21 mouse cellular contexts compared by ENCODE assay signal in genomic region chr4:107906561-107906960, GRCm38 (mm10).
"Had no signal": no experiment of that assay in that cellular context is flagged by ENCODE, and none has a peak within 500 bp of the region (broad histone marks: within the 10 kb centered on the region; RNA-seq: fewer than 3 reads in every experiment).

No protein-coding gene starts in this region.

- H3K9ac ChIP-seq: liver, postnatal 0 days; lung, embryonic 15.5 days; midbrain, embryonic 12.5 days; neural tube, embryonic 13.5 days; neural tube, embryonic 15.5 days had no signal

- H3K27me3 ChIP-seq: lung, embryonic 15.5 days; midbrain, embryonic 12.5 days; neural tube, embryonic 13.5 days; neural tube, embryonic 15.5 days had no signal

- H3K27ac ChIP-seq: lung, embryonic 15.5 days; macrophage; midbrain, embryonic 12.5 days; neural tube, embryonic 13.5 days; neural tube, embryonic 15.5 days had no signal

- H3K4me3 ChIP-seq: lung, embryonic 15.5 days; midbrain, embryonic 12.5 days; myocyte; neural tube, embryonic 13.5 days; neural tube, embryonic 15.5 days had no signal

- H3K4me2 ChIP-seq: lung, embryonic 15.5 days; midbrain, embryonic 12.5 days; neural tube, embryonic 13.5 days; neural tube, embryonic 15.5 days had no signal

- H3K9me3 ChIP-seq: lung, embryonic 15.5 days; midbrain, embryonic 12.5 days; neural tube, embryonic 13.5 days; neural tube, embryonic 15.5 days had no signal

- ATAC-seq: liver, postnatal 0 days; lung, postnatal 0 days; midbrain, embryonic 16.5 days had no signal

- DNase-seq: liver, postnatal 0 days; lung, adult 2 months; lung, postnatal 14 days; lung, postnatal 36 days; midbrain, embryonic 14.5 days; retina, postnatal 1 day; right cerebral cortex, adult 18-20 months; right cerebral cortex, postnatal 25 days; right cerebral cortex, postnatal 4 days; spleen, adult 18-20 months; thymus, adult 18-20 months; thymus, postnatal 14 days; thymus, postnatal 36 days had no signal

- H3K4me1 ChIP-seq: lung, embryonic 15.5 days; midbrain, embryonic 12.5 days; neural tube, embryonic 13.5 days; neural tube, embryonic 15.5 days had no signal
